Mouse (Mus musculus) kidney, embryonic 15.5 days (tissue): ENCODE data around the gene Nol3. TPM values are rescaled to one million over a fixed set of nuclear protein-coding genes. Genes with fewer than 3 reads are reported as not detected.
"Not testable (repeated sequence)": the region's sequence is repeated elsewhere in the genome, so short reads cannot be mapped to it uniquely, and the experiment has no call there.

Source experiments
- ATAC-seq: fragments of 200-750 bp; cut with Nextera tagmentation; replicated peaks from 2 replicates; pipeline ENCODE4 v1.8.0; 2017; ENCODE audit warnings: moderate TSS enrichment; ENCODE audit not compliant: low FRiP score
- H3K27ac ChIP-seq: fragments of 300-500 bp; sonication (generic); 2 replicates; pipeline ENCODE4 v1.5.1; 2015; ENCODE audit warnings: mild to moderate bottlenecking, inconsistent platforms
- H3K27me3 ChIP-seq: fragments of 300-500 bp; sonication (generic); 2 replicates; pipeline ENCODE4 v1.6.1; 2015; ENCODE audit warnings: inconsistent platforms
- H3K36me3 ChIP-seq: fragments of 300-500 bp; sonication (generic); 2 replicates; pipeline ENCODE4 v1.6.1; 2015; ENCODE audit warnings: inconsistent platforms
- H3K4me1 ChIP-seq: fragments of 300-500 bp; sonication (generic); 2 replicates; pipeline ENCODE4 v1.6.1; 2015; ENCODE audit warnings: inconsistent platforms
- H3K4me2 ChIP-seq: fragments of 300-500 bp; sonication (generic); 2 replicates; pipeline ENCODE4 v1.6.1; 2015; ENCODE audit warnings: moderate library complexity, mild to moderate bottlenecking, inconsistent platforms
- H3K4me3 ChIP-seq: fragments of 300-500 bp; sonication (generic); replicated peaks from 2 replicates; pipeline ENCODE4 v1.5.1; 2015; ENCODE audit warnings: mild to moderate bottlenecking, inconsistent platforms
- H3K9ac ChIP-seq: fragments of 300-500 bp; sonication (generic); 2 replicates; pipeline ENCODE4 v1.6.1; 2015; ENCODE audit warnings: mild to moderate bottlenecking, inconsistent platforms
- H3K9me3 ChIP-seq: fragments of 300-500 bp; sonication (generic); replicated peaks from 2 replicates; pipeline ENCODE4 v1.6.1; 2016; ENCODE audit warnings: inconsistent platforms
- WGBS: fragments of 180-500 bp; shearing (Covaris S2); methylation state at CpG from one replicate; pipeline ENCODE4 v1.1.7; 2015; ENCODE audit warnings: mixed read lengths; 5-methylcytosine and 5-hydroxymethylcytosine counted together
- polyA plus RNA-seq: library from polyadenylated mRNA; unstranded; fragments of >200 nt; fragmentation: Nextera tagmentation; extraction: Ambion mirVana; gene quantifications from 2 replicates; pipeline ENCODE4 v1.2.1, GENCODE M21; 2015

Nol3 gene
- polyA plus RNA-seq, 1 experiment from 2014 or later, result 0.84 TPM

DNA sequence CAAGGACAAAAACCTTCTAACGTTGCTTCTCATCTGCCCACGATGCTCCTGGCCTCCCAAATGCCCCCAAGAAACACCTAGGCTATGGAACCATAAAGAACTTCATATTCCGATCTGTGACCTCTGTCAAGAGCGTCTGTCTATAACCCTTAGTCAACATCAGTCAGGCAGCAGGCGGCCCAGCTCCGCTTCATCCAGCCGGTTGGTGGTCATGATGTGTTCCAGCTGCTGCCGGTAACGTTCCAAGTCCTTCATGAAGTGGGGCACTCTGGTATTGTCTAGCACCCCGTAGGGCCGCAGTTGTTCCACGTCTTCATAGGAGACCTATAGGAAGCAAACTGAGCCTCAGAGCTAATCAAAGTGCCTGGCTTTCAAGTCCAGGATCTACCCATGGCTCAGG is 5.9 kb downstream of the Nol3 start:
- WGBS, result 85% methylated on average over 12 of the region's 12 CpGs
- ATAC-seq, result no peak
- no peak overlapping the region for H3K27ac ChIP-seq

DNA sequence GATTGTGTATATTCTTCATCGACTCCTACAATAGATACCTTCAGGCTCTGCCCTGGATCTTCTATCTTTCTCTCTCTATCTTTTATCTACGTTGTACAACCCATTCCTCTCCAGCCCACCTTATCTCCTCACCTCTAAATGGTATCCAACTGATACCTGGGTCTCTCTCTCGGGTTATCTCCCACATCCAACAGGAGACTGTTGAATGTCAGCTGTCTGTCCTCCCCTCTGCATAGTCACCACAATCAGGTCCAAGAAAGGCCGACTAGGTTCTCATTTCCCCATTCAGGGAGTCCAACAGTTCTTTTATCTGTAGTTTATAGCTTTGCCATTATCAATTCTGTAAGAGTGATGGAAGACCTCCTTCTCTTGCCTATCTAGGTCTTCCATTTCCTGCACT is 6.3 kb downstream of the Nol3 start:
- no peak for ATAC-seq

More for the DNA sequence above, 5.9 kb downstream of the Nol3 start:
- no peak overlapping the region for H3K4me3 ChIP-seq
- peaks cover 11% of the 10 kb centered on the region for H3K4me1 ChIP-seq
- H3K9me3 ChIP-seq, result no peaks in the 10 kb centered on the region
- no peak overlapping the region for H3K9ac ChIP-seq
- peaks cover 12% of the 10 kb centered on the region for H3K36me3 ChIP-seq
- H3K4me2 ChIP-seq, result no peak overlapping the region
- peaks cover 42% of the 10 kb centered on the region for H3K27me3 ChIP-seq

DNA sequence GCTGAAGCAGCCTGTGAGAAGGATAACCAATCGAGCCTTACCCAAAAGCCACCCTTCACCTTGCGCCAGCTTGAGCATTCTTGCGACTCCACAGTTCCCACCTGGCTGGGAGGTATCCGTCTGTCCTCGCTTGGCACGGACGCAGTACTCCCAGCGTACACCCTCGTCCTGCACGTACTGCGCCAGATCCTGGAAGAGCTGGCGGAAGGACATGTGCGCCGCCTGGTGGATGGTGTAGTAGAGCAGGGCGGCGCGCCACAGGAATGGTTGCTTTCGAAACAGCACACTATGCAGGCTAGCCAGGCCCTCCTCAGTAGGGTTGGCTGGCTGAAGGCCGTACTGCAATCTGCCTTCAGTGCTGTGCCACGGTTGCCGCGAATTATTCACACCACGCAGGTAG is 7.1 kb downstream of the Nol3 start:
- Histone ChIP-seq H3K4me2 (no peak overlapping the region), H3K9ac (no peak overlapping the region), H3K4me1 (peaks cover 14% of the 10 kb centered on the region), H3K27ac (no peak overlapping the region), H3K4me3 (no peak overlapping the region), H3K36me3 (peaks cover 12% of the 10 kb centered on the region), H3K9me3 (no peaks in the 10 kb centered on the region), H3K27me3 (peaks cover 30% of the 10 kb centered on the region)
- WGBS, result 27% methylated on average over 23 of the region's 23 CpGs
- peak; percentile 44 for ATAC-seq

More for the DNA sequence above, 6.3 kb downstream of the Nol3 start:
- H3K27ac ChIP-seq, result no peak overlapping the region
- H3K9ac ChIP-seq, result no peak overlapping the region
- peaks cover 11% of the 10 kb centered on the region for H3K4me1 ChIP-seq
- peaks cover 12% of the 10 kb centered on the region for H3K36me3 ChIP-seq
- no peaks in the 10 kb centered on the region for H3K9me3 ChIP-seq
- no peak overlapping the region for H3K4me2 ChIP-seq
- 83% methylated on average over 4 of the region's 4 CpGs for WGBS
- peaks cover 38% of the 10 kb centered on the region for H3K27me3 ChIP-seq
- H3K4me3 ChIP-seq, result no peak overlapping the region

DNA sequence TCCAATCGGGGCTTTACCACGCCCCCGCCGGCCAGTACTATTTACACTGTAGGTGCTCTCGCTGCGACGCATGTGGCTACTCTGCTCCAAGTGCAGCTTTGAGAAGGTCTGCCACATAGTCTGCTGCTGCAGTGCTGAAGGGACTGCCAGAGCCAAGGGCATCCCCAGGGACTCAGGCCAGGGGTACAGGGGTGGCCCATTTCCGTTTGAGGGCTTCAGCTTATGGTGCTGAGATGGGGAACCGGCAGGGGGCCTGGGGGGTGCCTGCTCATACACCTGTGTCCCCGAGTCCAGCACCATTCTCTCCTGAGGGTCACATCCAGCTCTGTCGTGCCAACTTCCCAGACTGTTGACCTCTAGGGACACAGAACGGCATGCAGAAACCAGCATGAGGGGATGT is 9.6 kb downstream of the Nol3 start:
- ATAC-seq, result no peak
- H3K9ac ChIP-seq, result no peak overlapping the region

DNA sequence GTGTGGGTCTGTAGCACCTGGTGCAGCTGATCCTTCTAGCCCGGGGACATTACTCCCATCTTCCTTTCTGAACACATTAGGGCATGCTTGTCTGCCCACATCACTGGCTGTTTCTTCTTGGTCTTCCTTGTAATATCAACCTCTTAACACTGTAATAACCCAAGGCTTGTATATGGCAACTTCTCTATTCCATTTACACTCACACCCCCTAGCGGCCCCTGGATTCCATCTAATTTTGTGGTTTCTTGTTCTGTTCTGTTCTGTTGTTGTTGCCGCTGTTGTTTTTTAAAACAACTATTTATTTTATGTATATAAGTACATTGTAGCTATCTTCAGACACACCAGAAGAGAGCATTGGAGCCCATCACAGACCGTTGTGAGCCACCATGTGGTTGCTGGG is 11.0 kb downstream of the Nol3 start:
- no peaks in the 10 kb centered on the region for H3K9me3 ChIP-seq
- ATAC-seq, result no peak
- H3K9ac ChIP-seq, result no peak overlapping the region
- H3K4me2 ChIP-seq, result no peak overlapping the region
- WGBS, result 88% methylated on average over 4 of the region's 4 CpGs
- H3K4me1 ChIP-seq, result peaks cover 29% of the 10 kb centered on the region
- no peak overlapping the region for H3K27ac ChIP-seq
- H3K27me3 ChIP-seq, result peaks cover 11% of the 10 kb centered on the region
- peaks cover 4% of the 10 kb centered on the region for H3K36me3 ChIP-seq
- no peak overlapping the region for H3K4me3 ChIP-seq

More for the DNA sequence above, 9.6 kb downstream of the Nol3 start:
- peaks cover 25% of the 10 kb centered on the region for H3K4me1 ChIP-seq
- peaks cover 13% of the 10 kb centered on the region for H3K27me3 ChIP-seq
- 46% methylated on average over 12 of the region's 12 CpGs for WGBS
- H3K4me3 ChIP-seq, result no peak overlapping the region
- peaks cover 9% of the 10 kb centered on the region for H3K36me3 ChIP-seq
- no peaks in the 10 kb centered on the region for H3K9me3 ChIP-seq
- no peak overlapping the region for H3K27ac ChIP-seq
- H3K4me2 ChIP-seq, result no peak overlapping the region

DNA sequence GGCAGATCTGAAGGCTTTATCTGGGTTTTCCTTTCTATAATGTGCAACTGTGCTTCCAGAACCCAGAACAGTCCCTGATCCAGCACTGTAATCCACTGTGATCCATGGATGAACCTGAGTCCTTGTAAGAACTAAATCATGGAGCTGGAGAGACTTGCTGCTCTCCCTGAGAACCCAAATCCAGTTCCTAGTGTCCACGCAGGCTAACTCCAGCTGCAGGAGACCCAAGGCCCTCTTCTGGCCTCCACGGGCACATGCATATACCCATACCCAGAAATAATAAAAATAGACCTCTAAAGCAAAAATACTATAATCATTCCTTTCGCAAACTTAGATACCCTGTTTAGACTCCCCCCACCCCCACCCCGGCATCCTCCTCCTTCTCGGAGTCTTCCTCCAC is 12.3 kb downstream of the Nol3 start:
- peaks cover 11% of the 10 kb centered on the region for H3K27me3 ChIP-seq
- no peak overlapping the region for H3K27ac ChIP-seq
- H3K4me1 ChIP-seq, result peaks cover 29% of the 10 kb centered on the region
- peak overlapping the region; percentile 59; the same call in 1 of the 2 replicates for H3K4me3 ChIP-seq
- H3K9me3 ChIP-seq, result no peaks in the 10 kb centered on the region
- no peak for ATAC-seq
- peak overlapping the region; percentile 87 for H3K4me2 ChIP-seq
- 79% methylated on average over 5 of the region's 5 CpGs for WGBS
- H3K36me3 ChIP-seq, result no peaks in the 10 kb centered on the region; the same call in 1 of the 2 replicates
- H3K9ac ChIP-seq, result no peak overlapping the region

DNA sequence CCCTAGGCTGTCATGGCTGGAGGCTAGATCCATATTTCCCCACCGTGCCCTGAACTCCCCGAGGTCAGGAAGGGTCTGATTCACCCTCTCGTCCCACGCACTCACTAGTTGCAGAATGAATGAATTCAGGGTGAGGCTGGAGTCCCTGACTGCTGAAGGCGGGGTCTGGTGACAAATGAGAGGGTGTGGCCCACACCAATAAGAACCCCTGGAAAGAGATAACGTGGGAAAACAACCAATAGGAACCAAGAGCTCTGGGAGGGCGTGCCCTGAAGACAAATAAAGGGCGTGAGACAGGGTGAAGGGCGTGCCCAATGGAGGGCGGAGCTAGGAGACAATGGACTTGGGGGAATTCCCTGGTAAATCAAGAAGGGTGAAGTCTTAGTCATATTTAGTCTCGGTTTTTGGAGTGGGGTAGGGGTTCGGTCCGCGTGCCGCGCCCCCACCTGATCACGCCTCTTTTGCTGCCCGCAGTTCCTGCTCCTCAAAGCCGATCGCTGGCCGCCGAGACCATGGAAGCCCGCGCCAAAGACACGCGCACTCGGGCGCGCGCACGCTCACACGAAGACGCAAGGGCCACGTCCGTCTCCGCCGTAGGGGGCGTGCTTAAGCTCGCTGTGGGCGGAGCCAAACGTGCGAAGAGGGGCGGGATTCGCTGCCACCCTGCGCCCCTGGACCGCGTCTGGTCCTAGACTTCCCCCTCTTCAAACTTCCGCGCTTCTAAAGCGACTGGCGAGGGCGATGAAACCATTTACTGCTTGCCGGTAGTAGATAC is 13.2 kb downstream of the Nol3 start:
- under 1% methylated on average over 53 of the region's 53 CpGs for WGBS
- peak overlapping the region; percentile 47 for H3K9ac ChIP-seq

DNA sequence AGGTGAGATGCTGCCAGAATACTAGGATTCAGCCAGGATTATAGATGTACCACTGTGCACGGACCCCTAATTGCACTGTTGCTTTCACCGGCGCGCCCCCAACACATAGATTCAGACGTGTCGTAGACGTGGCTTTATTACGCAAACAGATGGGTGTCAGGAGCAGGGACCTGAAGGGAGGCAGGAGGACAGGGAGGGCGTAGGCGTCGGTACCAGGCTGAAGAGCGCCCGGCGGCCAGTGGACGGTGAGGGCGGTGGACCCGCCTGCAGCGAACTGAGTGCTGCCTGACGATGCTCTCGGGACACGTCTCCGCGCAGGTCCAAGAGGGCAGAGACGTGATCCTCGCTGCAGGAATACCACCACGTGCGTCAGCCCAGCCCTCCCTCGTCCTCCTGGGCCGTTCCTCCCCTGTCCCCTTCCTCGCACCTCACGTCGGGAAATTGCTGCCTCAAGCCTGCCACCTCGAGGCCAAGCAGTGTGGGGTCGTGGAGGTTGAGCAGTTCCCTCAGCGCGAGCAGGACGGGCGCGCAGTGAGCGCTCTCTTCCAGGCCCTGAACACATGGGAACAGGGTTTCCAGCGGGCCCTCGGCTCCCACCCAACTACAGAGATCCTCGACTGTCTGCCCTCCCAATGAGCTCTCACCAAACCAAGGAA is 14.0 kb downstream of the Nol3 start, which contains the start of gene 4931428F04Rik:
Gene 4931428F04Rik, minus strand, starts transcription at position 60 of the 656 bp plus-strand sequence.
- Histone ChIP-seq H3K4me2 (peak within 1 kb of the TSS; percentile 87), H3K36me3 (no peaks in the 10 kb centered on the region), H3K27ac (peak within 1 kb of the TSS; percentile 85), H3K9ac (peak within 1 kb of the TSS; percentile 47), H3K9me3 (no peaks in the 10 kb centered on the region), H3K27me3 (peaks cover 11% of the 10 kb centered on the region), H3K4me3 (peak within 1 kb of the TSS; percentile 59), H3K4me1 (peaks cover 32% of the 10 kb centered on the region)
- WGBS, result 2% methylated on average over 43 of the region's 43 CpGs
- peak; percentile 15 for ATAC-seq

More for the DNA sequence above, 13.2 kb downstream of the Nol3 start:
- no peaks in the 10 kb centered on the region; the same call in 1 of the 2 replicates for H3K36me3 ChIP-seq
- H3K4me3 ChIP-seq, result peak overlapping the region; percentile 59
- peaks cover 29% of the 10 kb centered on the region for H3K4me1 ChIP-seq
- peak overlapping the region; percentile 85 for H3K27ac ChIP-seq
- no peaks in the 10 kb centered on the region for H3K9me3 ChIP-seq
- peaks cover 11% of the 10 kb centered on the region for H3K27me3 ChIP-seq
- peak; percentile 93 for ATAC-seq
- peak overlapping the region; percentile 87 for H3K4me2 ChIP-seq

DNA sequence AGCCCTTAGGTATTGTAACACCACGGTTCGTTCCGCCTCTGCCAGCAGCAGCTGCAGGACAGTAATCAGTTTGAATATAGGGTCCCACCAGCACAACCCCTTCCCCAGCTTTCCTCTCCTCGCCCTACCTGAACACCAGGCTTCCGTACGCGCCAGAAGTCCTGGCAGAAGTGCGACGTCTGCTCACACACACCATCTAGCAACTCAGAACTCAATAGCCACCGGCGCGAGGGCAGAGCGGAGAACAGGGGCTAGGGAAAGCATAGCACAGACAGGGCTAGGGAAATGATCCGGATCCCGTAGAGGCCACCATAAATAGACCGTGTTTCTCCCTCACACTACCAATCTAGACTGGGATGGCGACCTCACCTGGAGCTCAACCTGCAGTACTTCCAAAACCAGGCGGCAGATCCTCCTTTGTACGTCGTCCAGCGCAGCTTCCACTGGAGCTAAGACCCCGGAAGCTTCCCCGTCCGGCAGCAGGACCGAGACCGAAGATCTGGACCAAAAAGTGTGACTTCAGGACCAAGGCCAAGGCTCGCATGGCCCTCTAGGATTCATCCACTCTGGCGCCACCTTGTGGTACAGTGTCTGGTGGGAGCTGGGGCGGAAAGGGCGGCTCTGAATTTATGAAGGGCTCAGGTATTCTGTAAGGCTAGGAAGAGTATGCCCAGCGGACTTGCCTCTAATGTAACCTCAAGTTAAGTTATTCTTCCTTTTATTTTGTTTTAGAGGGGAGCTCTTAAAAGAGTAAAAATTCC is 14.8 kb downstream of the Nol3 start:
- ATAC-seq, result no peak
- peaks cover 11% of the 10 kb centered on the region for H3K27me3 ChIP-seq
- no peaks in the 10 kb centered on the region for H3K36me3 ChIP-seq
- no peak overlapping the region for H3K9ac ChIP-seq
- WGBS, result 8% methylated on average over 31 of the region's 31 CpGs
- no peak overlapping the region for H3K27ac ChIP-seq
- H3K9me3 ChIP-seq, result no peaks in the 10 kb centered on the region
- H3K4me1 ChIP-seq, result peaks cover 32% of the 10 kb centered on the region
- H3K4me3 ChIP-seq, result peak overlapping the region; percentile 59
- peak overlapping the region; percentile 87 for H3K4me2 ChIP-seq

DNA sequence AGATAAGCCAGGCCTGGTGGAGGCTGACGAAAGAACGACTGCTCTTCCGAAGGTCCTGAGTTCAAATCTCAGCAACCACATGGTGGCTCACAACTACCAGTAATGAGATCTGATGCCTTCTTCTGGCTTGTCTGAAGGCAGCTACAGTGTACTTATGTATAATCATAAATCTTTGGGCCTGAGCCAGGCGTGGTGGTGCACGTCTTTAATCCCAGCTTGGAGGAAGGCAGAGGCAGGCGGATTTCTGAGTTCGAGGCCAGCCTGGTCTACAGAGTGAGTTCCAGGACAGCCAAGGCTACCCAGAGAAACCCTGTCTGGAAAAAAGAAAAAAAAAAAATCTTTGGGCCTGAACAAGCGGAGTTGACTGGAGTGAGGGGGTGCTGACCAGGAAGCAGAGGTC is 15.4 kb downstream of the Nol3 start:
- not testable (repeated sequence) for H3K27ac ChIP-seq, H3K36me3 ChIP-seq, ATAC-seq, H3K4me3 ChIP-seq, H3K4me2 ChIP-seq, H3K9ac ChIP-seq, H3K9me3 ChIP-seq
- Histone ChIP-seq H3K4me1 (peaks cover 35% of the 10 kb centered on the region), H3K27me3 (peaks cover 11% of the 10 kb centered on the region)
- 82% methylated on average over 8 of the region's 8 CpGs for WGBS

DNA sequence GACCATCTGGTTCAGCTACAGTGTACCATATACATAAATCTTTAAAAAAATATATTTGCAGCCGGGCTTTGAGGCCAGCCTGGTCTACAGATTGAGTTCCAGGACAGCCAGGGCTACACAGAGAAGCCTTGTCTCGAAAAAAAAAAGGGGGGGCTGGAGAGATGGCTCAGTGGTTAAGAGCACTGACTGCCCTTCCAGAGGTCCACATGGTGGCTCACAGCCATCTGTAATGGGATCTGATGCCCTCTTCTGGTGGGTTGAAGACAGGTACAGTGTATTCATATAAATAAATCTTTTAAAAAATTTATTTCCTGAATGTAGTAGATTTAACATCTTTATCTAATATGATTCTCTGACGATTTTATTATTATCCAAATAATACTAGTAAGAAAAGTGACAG is 15.9 kb downstream of the Nol3 start:
- not testable (repeated sequence) for H3K9me3 ChIP-seq, H3K9ac ChIP-seq, H3K36me3 ChIP-seq, H3K4me2 ChIP-seq, H3K27ac ChIP-seq, H3K4me3 ChIP-seq, ATAC-seq
- WGBS, result 68% methylated on average over 3 of the region's 3 CpGs
- Histone ChIP-seq H3K27me3 (peaks cover 11% of the 10 kb centered on the region), H3K4me1 (peaks cover 39% of the 10 kb centered on the region)

DNA sequence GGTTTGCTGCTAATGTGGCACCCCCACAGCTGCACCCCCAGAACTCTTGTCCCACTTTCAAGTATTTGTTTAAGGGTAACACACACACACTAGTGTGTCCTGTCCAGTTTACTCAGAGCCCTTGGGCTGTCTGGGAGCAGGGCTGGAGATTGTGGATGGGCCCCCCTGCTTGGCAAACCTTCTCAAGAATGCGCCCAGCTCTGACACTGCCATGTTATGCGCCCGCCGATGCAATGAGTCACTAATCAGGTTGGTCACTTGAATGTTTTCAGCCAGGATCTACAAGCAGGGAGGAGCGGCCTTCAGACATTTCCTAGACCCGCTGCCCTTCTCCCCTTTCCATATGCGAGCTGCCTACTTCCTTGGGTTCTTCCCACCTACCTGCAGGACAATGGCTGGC is 16.5 kb downstream of the Nol3 start:
- H3K4me3 ChIP-seq, result no peak overlapping the region
- 78% methylated on average over 7 of the region's 7 CpGs for WGBS
- H3K27ac ChIP-seq, result no peak overlapping the region
- no peak overlapping the region for H3K9ac ChIP-seq
- ATAC-seq, result no peak
- peaks cover 43% of the 10 kb centered on the region for H3K4me1 ChIP-seq
- no peak overlapping the region for H3K4me2 ChIP-seq
- H3K9me3 ChIP-seq, result no peaks in the 10 kb centered on the region
- no peaks in the 10 kb centered on the region for H3K36me3 ChIP-seq
- peaks cover 11% of the 10 kb centered on the region for H3K27me3 ChIP-seq
